Mouse (Mus musculus): ENCODE measurements at regions not wholly inside any gene's neighbourhood (a gene's known extent, or its start where the extent isn't known, plus 50 kb on each side); places are given as distances from the start of the nearest gene placed in this dataset.
"Not testable (repeated sequence)": the region's sequence is repeated elsewhere in the genome, so short reads cannot be mapped to it uniquely, and the experiment has no call there.

DNA sequence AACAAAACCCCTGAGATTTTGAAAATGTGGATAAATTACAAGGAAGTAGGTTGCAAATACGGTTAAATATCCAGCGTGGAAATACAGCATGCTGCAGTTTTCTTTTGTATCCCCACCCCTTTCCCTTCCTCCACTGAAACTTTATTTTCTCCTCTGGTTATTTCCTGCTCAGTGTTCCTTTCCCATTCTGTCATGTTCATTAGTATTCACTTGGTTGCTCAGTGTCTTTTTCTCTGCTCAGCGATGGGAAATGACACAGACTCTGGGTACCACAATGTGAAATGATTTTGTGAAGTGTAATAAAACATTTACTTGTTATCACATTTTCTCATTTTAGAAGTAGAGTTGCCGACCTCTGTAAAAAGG, 169.6 kb upstream of the Col8a1 start:
- DNase-seq: no peak

DNA sequence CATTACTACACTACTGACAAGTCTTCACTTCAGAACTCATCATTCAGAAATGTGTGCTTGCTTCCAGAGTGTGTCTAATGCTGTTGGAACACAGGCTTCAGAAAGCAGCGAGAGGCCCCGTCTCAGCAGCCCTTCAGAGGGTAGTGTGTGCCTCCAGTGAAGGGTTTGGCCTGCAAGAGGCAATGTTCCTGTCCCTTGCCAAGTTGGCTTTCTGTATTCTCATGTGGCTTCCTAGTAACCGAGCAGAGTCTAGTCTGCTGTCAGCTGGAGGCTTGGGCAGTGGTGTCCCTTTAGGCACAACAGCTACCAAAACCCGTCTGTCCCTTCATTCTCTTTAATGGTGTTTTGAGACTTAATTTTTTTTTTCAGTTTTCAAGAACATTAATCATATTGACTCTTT, 173.3 kb upstream of the Col8a1 start:
- peak; percentile 4 for DNase-seq

- peak; percentile 7 for DNase-seq
Measured at GRCm38 (mm10) chr16:57928301-57928700, 173.8 kb upstream of the Col8a1 start.

DNA sequence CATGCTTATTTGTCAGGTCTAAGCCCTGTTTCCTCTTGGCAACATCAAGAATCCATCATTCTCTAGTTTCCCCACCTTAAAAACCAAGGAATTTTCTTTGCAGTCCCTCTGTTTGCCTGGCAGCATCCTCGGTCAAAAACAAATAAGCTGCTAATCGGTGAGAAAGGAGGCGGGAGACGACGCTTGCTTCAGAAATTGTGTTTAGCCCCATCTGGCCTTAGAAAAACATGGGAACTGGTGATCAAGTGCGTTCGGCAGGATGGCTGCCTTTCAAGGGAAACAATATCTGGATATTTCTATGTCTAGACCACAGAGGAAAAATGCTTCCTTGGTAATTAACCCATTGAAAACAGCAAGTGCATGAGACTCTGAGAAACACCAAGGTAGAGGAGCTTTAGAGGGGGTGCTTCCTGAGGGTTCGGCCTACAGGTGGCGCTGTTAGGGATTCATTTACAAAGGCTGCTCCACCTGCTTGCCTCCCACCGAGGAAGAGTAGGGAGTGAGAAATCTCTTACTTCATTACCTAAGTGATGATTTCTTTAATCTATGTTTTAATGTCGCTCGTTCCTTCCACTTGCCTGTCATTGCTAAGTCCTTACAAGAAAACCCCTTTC, 174.7 kb upstream of the Col8a1 start:
- no peak for DNase-seq

- DNase-seq: no peak
Measured at GRCm38 (mm10) chr16:57945404-57945803, 190.9 kb upstream of the Col8a1 start.

GRCm38 (mm10) chr16:57947309-57947708, 192.8 kb upstream of the Col8a1 start:
- no peak for DNase-seq

- no peak for DNase-seq
Measured at GRCm38 (mm10) chr16:57949680-57950079, 195.1 kb upstream of the Col8a1 start.

- DNase-seq: no peak
Measured at GRCm38 (mm10) chr16:57970956-57971355, 216.4 kb upstream of the Col8a1 start.

- DNase-seq: no peak
Measured at GRCm38 (mm10) chr16:57984111-57984510, 229.6 kb upstream of the Col8a1 start.

- no peak for DNase-seq
Measured at GRCm38 (mm10) chr16:58005740-58006139, 251.2 kb upstream of the Col8a1 start.

DNA sequence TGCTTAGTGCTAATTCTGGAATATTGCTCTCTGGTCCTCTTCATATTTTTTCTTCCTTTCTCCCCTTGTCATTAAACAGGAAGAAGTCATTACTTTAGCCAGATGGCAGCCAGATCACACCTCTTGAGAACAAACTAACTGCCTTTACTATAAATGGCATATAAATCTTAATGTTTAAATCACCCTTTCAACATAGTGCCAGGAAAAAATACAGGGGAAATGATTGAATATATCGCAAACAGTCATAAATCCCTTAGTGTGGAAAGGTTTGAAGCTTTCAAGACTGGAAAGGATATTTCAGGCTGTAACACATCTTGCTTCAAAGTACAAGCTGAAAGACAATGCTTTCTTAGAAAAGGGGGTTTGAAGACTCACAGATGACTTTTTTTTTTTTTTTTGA, 259.0 kb upstream of the Col8a1 start:
- no peak for DNase-seq

DNA sequence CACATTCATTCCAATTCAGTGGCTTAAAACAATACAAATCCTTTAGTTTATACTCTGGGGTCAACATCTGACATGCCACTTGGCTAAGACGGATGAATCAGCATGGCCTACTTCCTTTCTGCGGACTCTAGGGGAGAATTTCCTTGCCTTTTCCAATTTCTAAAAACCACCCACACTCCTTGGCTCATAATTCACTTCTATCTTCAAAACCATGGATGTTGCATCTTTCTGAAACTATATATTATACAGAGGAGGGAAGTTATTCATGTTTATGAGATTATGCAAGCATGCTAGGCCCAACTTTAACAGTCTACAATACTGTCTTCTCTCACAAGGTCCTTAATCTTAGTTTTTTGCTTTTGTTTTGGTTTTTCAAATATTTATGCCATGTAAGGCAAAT, 273.0 kb upstream of the Col8a1 start:
- no peak for DNase-seq

DNA sequence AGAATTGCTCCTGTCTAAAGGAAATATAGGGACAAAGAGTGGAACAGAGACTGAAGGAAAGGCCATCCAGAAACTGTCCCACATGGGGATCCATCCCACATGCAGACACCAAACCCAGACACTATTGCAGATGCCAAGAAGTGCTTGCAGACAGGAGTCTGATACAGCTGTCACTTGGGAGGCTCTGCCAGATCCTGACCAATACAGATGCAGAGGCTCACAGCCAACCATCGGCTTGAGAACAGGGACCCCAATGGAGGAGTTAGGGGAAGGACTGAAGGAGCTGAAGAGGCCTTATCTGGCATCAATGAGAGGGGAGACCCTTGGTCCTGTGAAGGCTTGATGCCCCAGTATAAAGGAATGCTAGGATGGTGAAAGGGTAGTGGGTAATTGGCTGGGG, 274.0 kb upstream of the Col8a1 start:
- DNase-seq: not testable (repeated sequence)

- DNase-seq: no peak
Measured at GRCm38 (mm10) chr16:58029674-58030073, 275.1 kb upstream of the Col8a1 start.

- DNase-seq: no peak
Measured at GRCm38 (mm10) chr16:58068654-58069271, 314.2 kb upstream of the Col8a1 start.

DNA sequence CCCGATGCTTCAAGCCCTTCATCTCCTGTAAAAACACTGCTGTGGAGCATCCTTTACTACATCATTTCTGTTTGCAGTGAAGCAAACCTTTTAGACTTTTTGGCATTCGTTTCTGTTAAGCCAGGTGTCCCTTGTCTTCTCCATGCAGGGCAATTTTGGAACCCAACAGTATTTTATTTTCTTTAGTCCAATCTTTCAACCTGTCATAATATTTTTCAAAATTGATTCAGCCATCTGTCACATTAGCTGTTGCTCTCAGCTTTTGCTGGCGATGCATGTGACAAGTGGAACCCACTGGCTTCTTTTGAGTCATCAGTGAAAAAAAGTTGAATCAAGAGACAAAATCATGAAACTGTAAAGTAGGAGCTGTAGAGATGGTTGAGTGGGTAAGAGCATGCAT, 317.9 kb upstream of the Col8a1 start:
- no peak for DNase-seq

DNA sequence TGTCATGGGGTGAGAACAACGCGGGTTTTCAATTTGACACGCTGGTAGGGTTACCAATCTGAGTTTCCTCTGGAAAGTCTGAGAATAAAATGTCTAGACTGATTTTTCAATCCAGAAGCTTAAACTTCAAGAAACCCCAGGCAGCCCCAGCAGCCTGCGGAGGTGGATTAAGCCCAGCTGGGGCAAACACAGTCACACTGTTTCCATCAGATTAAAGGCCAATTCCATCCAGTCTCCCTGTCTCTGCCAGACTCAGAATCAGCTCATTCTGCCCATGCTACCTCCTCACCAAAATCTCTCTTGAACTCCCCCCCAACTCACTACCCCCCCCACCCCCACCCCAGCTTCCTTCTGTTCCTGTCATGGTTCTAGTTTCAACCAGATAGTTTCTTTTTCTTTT, 307.9 kb upstream of the Dcbld2 start:
- no peak for DNase-seq

GRCm38 (mm10) chr16:58110452-58110851, 297.8 kb upstream of the Dcbld2 start:
- DNase-seq: no peak

- no peak for DNase-seq
Measured at GRCm38 (mm10) chr16:58126086-58126485, 282.2 kb upstream of the Dcbld2 start.

DNA sequence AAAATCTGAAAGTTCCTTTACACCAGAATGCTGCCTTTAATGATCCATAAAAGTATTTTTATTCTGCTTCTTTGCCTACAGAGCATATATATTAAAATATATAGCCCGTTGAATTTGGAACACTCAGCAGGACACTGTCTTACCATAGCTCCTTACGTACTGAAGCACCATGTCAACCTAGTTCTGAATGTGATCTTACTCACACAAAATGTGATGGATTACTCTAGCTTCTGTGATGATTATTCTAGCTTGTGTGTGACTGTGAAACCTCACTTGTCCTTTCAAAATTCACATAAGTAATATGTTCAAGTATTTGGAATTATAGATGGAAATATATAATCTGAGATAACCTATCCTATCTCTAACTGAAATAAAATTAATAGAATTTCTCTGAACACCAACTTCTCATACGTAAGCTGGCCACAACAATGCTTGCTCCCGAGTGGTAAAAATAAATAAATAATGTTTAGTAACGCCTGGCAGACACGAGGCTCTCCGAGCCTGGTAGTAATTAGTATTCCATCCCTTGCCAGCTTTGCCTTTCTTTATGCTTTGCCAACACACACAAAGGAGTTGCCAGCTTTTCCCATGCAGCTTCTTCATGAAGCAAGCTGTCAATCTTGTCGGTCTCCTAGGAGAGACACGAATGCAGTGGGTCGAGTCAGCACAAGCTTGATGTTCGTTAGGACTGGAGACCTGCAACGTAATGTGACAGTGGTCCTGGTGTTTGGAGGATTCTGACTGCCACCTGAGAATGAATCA, 271.9 kb upstream of the Dcbld2 start:
- no peak for DNase-seq

- no peak for DNase-seq
Measured at GRCm38 (mm10) chr16:58136979-58137378, 271.3 kb upstream of the Dcbld2 start.

GRCm38 (mm10) chr16:58137728-58138279, 270.4 kb upstream of the Dcbld2 start:
- DNase-seq: no peak

GRCm38 (mm10) chr16:58146479-58146878, 261.8 kb upstream of the Dcbld2 start:
- DNase-seq: no peak

DNA sequence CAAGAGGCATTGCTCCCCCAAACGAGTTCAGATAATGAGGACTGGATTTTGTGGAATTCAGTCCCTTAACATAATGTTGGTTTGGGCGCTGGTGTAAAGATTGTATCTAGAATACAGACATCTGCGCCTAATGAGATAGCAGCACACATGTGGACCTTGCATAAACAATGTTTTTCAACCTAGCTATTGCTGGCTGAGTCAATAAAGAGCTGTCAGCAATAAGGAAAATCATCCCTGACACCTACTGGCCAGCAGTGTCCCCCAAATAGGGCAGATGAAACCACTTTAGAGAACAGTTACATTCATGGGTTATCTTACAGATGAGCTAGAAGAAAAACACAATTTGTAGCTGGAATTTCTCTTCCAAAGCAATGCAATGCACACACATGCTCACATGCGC, 252.7 kb upstream of the Dcbld2 start:
- DNase-seq: no peak
